Mouse (Mus musculus) kidney, postnatal 0 days (tissue): ENCODE measurements around the gene Lrig3. TPM values are rescaled to one million over a fixed set of nuclear protein-coding genes. Genes with fewer than 3 reads are reported as not detected.

ENCODE experiments used
- ATAC-seq: fragments of 200-750 bp; cut with Nextera tagmentation; replicated peaks from 2 replicates; pipeline ENCODE4 v1.8.0; 2017; ENCODE audit warnings: low read depth, moderate number of reproducible peaks, moderate TSS enrichment, moderate library complexity; ENCODE audit not compliant: low FRiP score
- DNase-seq: peaks from one replicate; pipeline ENCODE4 v3.0.0-alpha.2; 2016; ENCODE audit warnings: low spot score
- H3K27ac ChIP-seq: fragments of 300-500 bp; sonication (generic); 2 replicates; pipeline ENCODE4 v1.5.1; 2014; ENCODE audit warnings: mild to moderate bottlenecking
- H3K27me3 ChIP-seq: fragments of 300-500 bp; sonication (generic); 2 replicates; pipeline ENCODE4 v1.6.1; 2014; ENCODE audit warnings: low read length, mixed read lengths; ENCODE audit not compliant: insufficient read depth
- H3K36me3 ChIP-seq: fragments of 300-500 bp; sonication (generic); 2 replicates; pipeline ENCODE4 v1.6.1; 2014; ENCODE audit warnings: low read length, mixed read lengths; ENCODE audit not compliant: insufficient read depth
- H3K4me1 ChIP-seq: fragments of 300-500 bp; sonication (generic); replicated peaks from 2 replicates; pipeline ENCODE4 v1.6.1; 2014; ENCODE audit warnings: antibody characterized with exemption, low read length, mixed read lengths; ENCODE audit not compliant: insufficient read depth
- H3K4me2 ChIP-seq: fragments of 300-500 bp; sonication (generic); 2 replicates; pipeline ENCODE4 v1.6.1; 2014; ENCODE audit warnings: mild to moderate bottlenecking, low read length, moderate library complexity, mixed read lengths
- H3K4me3 ChIP-seq: fragments of 300-500 bp; sonication (generic); replicated peaks from 2 replicates; pipeline ENCODE4 v1.5.1; 2014; ENCODE audit warnings: low read depth, low read length
- H3K9ac ChIP-seq: fragments of 300-500 bp; sonication (generic); 2 replicates; pipeline ENCODE4 v1.6.1; 2014; ENCODE audit warnings: low read depth, low read length
- H3K9me3 ChIP-seq: fragments of 300-500 bp; sonication (generic); replicated peaks from 2 replicates; pipeline ENCODE4 v1.6.1; 2016; ENCODE audit warnings: low read length, inconsistent platforms, mixed read lengths
- CTCF ChIP-seq: IDR thresholded peaks from 2 replicates; pipeline ENCODE4 v1.5.1; 2016; ENCODE audit warnings: antibody characterized with exemption, low read depth, mild to moderate bottlenecking, moderate library complexity
- WGBS: fragments of 180-500 bp; shearing (Covaris S2); extraction: QIAGEN DNeasy Blood & Tissue Kit; methylation state at CpG from one replicate; pipeline ENCODE4 v1.1.7; 2014; 5-methylcytosine and 5-hydroxymethylcytosine counted together
- polyA plus RNA-seq: library from polyadenylated mRNA; unstranded; fragments of >200 nt; fragmentation: Nextera tagmentation; extraction: Ambion mirVana; gene quantifications from 2 replicates; pipeline ENCODE4 v1.2.1, GENCODE M21; 2015

Lrig3 gene
- polyA plus RNA-seq, 1 experiment from 2014 or later = 16.0 TPM

GRCm38 (mm10) chr10:125970031-125970430, 4.1 kb downstream of the Lrig3 start:
- Histone ChIP-seq H3K4me1 (peaks cover 10% of the 10 kb centered on the region), H3K9ac (peak overlapping the region; percentile 18; the same call in 1 of the 2 replicates), H3K4me2 (peak overlapping the region; percentile 79), H3K27me3 (no peaks in the 10 kb centered on the region), H3K9me3 (no peaks in the 10 kb centered on the region), H3K4me3 (0 out of 2 replicates have a peak overlapping the region, but pooled peaks have one; percentile 3), H3K36me3 (0 out of 2 replicates have a peak, but pooled peaks cover 7% of the 10 kb centered on the region), H3K27ac (peak overlapping the region; percentile 25; the same call in 1 of the 2 replicates)
- 50% methylated on average over 2 of the region's 2 CpGs for WGBS
- DNase-seq = no peak
- ATAC-seq = no peak
- TF ChIP-seq CTCF = no peak

GRCm38 (mm10) chr10:125970500-125970899, 4.5 kb downstream of the Lrig3 start:
- ATAC-seq = no peak
- Histone ChIP-seq H3K27me3 (no peaks in the 10 kb centered on the region), H3K4me2 (peak overlapping the region; percentile 79), H3K27ac (peak overlapping the region; percentile 25; the same call in 1 of the 2 replicates), H3K4me3 (0 out of 2 replicates have a peak overlapping the region, but pooled peaks have one; percentile 3), H3K9me3 (no peaks in the 10 kb centered on the region), H3K9ac (peak overlapping the region; percentile 18; the same call in 1 of the 2 replicates), H3K4me1 (peaks cover 10% of the 10 kb centered on the region), H3K36me3 (0 out of 2 replicates have a peak, but pooled peaks cover 11% of the 10 kb centered on the region)
- DNase-seq = peak; percentile 66
- TF ChIP-seq CTCF = no peak
- 19% methylated on average over 4 of the region's 4 CpGs for WGBS

DNA sequence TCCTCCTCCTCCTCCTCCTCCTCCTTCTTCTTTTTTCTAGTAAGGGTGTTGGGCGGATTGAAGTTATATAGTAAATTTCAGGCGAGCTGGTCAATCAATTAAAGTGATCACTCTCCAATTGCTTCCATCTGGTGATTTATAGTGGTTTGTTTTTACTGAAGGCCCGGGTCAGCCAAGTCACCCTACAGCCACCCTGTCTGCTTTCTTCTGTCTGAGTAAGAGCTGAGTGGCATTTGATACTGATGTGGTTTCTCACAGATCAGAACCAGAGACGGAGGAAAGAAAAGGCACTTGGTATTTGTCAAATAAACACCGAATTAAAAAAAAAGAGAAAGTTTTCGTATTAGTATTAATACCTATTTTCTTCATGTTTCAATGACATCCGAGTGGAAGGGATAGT, 7.8 kb downstream of the Lrig3 start:
- H3K4me3 ChIP-seq = no peak overlapping the region
- H3K36me3 ChIP-seq = 0 out of 2 replicates have a peak, but pooled peaks cover 15% of the 10 kb centered on the region
- H3K4me2 ChIP-seq = no peak overlapping the region
- ATAC-seq (no peak), DNase-seq (no peak)
- H3K27ac ChIP-seq = no peak overlapping the region
- peaks cover 12% of the 10 kb centered on the region for H3K4me1 ChIP-seq
- no peaks in the 10 kb centered on the region for H3K27me3 ChIP-seq
- H3K9ac ChIP-seq = no peak overlapping the region
- WGBS = 50% methylated on average over 7 of the region's 7 CpGs
- H3K9me3 ChIP-seq = no peaks in the 10 kb centered on the region
- no peak for TF ChIP-seq CTCF

- DNase-seq = no peak
- Histone ChIP-seq H3K27me3 (no peaks in the 10 kb centered on the region), H3K4me1 (peaks cover 3% of the 10 kb centered on the region; the same call in 1 of the 2 replicates), H3K4me3 (no peak overlapping the region), H3K27ac (no peak overlapping the region), H3K9ac (no peak overlapping the region), H3K9me3 (no peaks in the 10 kb centered on the region), H3K4me2 (no peak overlapping the region), H3K36me3 (peaks cover 12% of the 10 kb centered on the region; the same call in 1 of the 2 replicates)
- no peak for TF ChIP-seq CTCF
- no peak for ATAC-seq
- 93% methylated on average over 5 of the region's 5 CpGs for WGBS
Measured at GRCm38 (mm10) chr10:125981938-125982337, 16.0 kb downstream of the Lrig3 start.

GRCm38 (mm10) chr10:125984473-125985035, 18.6 kb downstream of the Lrig3 start:
- DNase-seq (peak; percentile 47), ATAC-seq (no peak; the same call in 1 of the 2 replicates)
- no peaks in the 10 kb centered on the region; the same call in 1 of the 2 replicates for H3K4me1 ChIP-seq
- TF ChIP-seq CTCF = no peak
- WGBS = 69% methylated on average over 9 of the region's 9 CpGs
- H3K4me3 ChIP-seq = no peak overlapping the region
- no peak overlapping the region for H3K27ac ChIP-seq
- no peaks in the 10 kb centered on the region for H3K9me3 ChIP-seq
- H3K4me2 ChIP-seq = no peak overlapping the region
- H3K27me3 ChIP-seq = no peaks in the 10 kb centered on the region
- H3K36me3 ChIP-seq = peaks cover 25% of the 10 kb centered on the region; the same call in 1 of the 2 replicates
- no peak overlapping the region for H3K9ac ChIP-seq

GRCm38 (mm10) chr10:125985795-125986194, 19.8 kb downstream of the Lrig3 start:
- peaks cover 25% of the 10 kb centered on the region; the same call in 1 of the 2 replicates for H3K36me3 ChIP-seq
- H3K27ac ChIP-seq = no peak overlapping the region
- no peak for TF ChIP-seq CTCF
- H3K4me1 ChIP-seq = no peaks in the 10 kb centered on the region; the same call in 1 of the 2 replicates
- H3K27me3 ChIP-seq = no peaks in the 10 kb centered on the region
- no peaks in the 10 kb centered on the region for H3K9me3 ChIP-seq
- no peak overlapping the region for H3K4me2 ChIP-seq
- ATAC-seq (no peak), DNase-seq (no peak)
- no peak overlapping the region for H3K9ac ChIP-seq
- no peak overlapping the region for H3K4me3 ChIP-seq
- 96% methylated on average over 1 of the region's 1 CpGs for WGBS
